Comparison of ENCODE assay signal across 8 mouse cellular contexts in the genomic region with DNA sequence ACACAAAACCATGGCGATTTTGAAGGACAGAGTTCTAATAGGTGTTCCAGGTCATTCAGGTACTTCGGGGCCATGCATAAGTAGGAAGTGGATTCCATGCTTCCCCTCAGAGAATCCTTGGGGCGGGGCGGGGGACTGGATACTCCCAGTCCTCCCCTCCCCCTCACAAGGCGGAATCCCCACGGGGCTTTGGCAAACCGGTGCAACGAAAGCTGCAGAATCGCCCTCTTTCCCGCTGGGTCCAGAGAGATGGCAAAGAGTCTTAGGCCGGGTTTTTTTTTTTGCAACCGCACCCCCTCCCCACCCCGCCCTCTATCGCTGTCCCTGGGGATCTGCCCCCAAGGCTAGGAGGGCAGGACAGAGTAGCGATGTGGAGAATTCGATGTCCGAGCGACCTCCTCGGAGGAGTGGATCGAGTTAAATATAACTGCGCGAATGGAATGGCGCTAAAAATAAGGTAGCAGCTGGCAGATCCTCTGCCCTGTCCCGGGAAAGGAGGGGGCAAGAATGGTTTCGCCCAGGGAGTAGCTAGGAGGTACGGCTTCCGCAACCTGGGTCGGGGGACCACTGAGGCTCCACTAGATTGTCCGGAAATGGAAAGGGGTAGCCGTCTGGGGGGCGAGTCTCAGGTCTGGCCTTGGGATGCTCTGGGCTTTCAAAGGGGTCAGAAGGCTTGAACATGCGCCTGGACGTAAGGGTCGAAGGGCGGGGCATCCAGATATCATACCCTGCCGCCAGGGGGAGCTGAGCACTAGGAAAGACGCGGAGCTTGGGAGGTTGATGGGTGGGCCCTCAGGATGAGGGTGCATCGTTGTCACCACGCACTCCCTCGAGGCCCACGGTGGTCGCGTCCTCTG. TPM values are rescaled to one million over a fixed set of nuclear protein-coding genes. Genes with fewer than 3 reads are reported as not detected.
DNase-seq lines count a peak whose midpoint lies in the region; ATAC-seq lines count a peak whose summit lies in the region.

No protein-coding gene starts in this region.

- 3% methylated on average over 44 of the region's 44 CpGs for WGBS in hindbrain, embryonic 11.5 days
- 2% methylated on average over 44 of the region's 44 CpGs for WGBS in midbrain, embryonic 14.5 days

- H3K36me3 ChIP-seq in hindbrain, embryonic 11.5 days (ENCODE audit: control insufficient read depth, insufficient read depth, low read length), result no peaks in the 10 kb centered on the region
- no peaks in the 10 kb centered on the region for H3K36me3 ChIP-seq in midbrain, embryonic 14.5 days (ENCODE audit: control insufficient read depth, insufficient read depth, low read length)

- ATAC-seq in hindbrain, embryonic 11.5 days (ENCODE audit: low FRiP score), result peak; percentile 41; the same call in 1 of the 2 replicates
- ATAC-seq in midbrain, embryonic 14.5 days (ENCODE audit: low FRiP score, low TSS enrichment), result no peak

- peaks cover 78% of the 10 kb centered on the region for H3K27me3 ChIP-seq in hindbrain, embryonic 11.5 days (ENCODE audit: control insufficient read depth, insufficient read depth, low read length)
- peaks cover 88% of the 10 kb centered on the region for H3K27me3 ChIP-seq in midbrain, embryonic 14.5 days (ENCODE audit: control insufficient read depth, insufficient read depth, low read length)

- no peak overlapping the region for H3K4me3 ChIP-seq in hindbrain, embryonic 11.5 days (ENCODE audit: low read depth, low read length)
- H3K4me3 ChIP-seq in midbrain, embryonic 14.5 days (replicated peaks; ENCODE audit: low read depth, low read length), result no peak overlapping the region

- no peak overlapping the region for H3K27ac ChIP-seq in hindbrain, embryonic 11.5 days (ENCODE audit: low read depth, low read length)
- no peak overlapping the region for H3K27ac ChIP-seq in midbrain, embryonic 14.5 days (replicated peaks; ENCODE audit: low read depth, low read length)

- no peak overlapping the region for H3K9ac ChIP-seq in hindbrain, embryonic 11.5 days (ENCODE audit: low read depth, low read length)
- H3K9ac ChIP-seq in midbrain, embryonic 14.5 days (replicated peaks; ENCODE audit: low read length), result no peak overlapping the region

- H3K4me1 ChIP-seq in hindbrain, embryonic 11.5 days (replicated peaks; ENCODE audit: control insufficient read depth, insufficient read depth, low read length), result no peaks in the 10 kb centered on the region; the same call in 1 of the 2 replicates
- 0 out of 2 replicates have a peak, but pooled peaks cover 2% of the 10 kb centered on the region for H3K4me1 ChIP-seq in midbrain, embryonic 14.5 days (ENCODE audit: control insufficient read depth, insufficient read depth, low read length)

- peak; percentile 12 for DNase-seq in adrenal gland, postnatal 25 days
- no peak for DNase-seq in adrenal gland, postnatal 4 days (ENCODE audit: low spot score in 2 of 2)
- peak; percentile 17 for DNase-seq in lung, postnatal 36 days
- DNase-seq in lung, postnatal 4 days, result no peak
- peak; percentile 57 for DNase-seq in hindbrain, embryonic 11.5 days (ENCODE audit: low spot score)
- peak; percentile 39 for DNase-seq in midbrain, embryonic 14.5 days
- no peak for DNase-seq in B cell, adult 2 months
- DNase-seq in right cerebral cortex, postnatal 4 days, result no peak

- no peaks in the 10 kb centered on the region for H3K9me3 ChIP-seq in hindbrain, embryonic 11.5 days (ENCODE audit: control insufficient read depth, low read length)
- no peaks in the 10 kb centered on the region for H3K9me3 ChIP-seq in midbrain, embryonic 14.5 days (ENCODE audit: control insufficient read depth, low read length)

- H3K4me2 ChIP-seq in hindbrain, embryonic 11.5 days (replicated peaks; ENCODE audit: low read depth, low read length), result no peak overlapping the region
- no peak overlapping the region for H3K4me2 ChIP-seq in midbrain, embryonic 14.5 days (ENCODE audit: low read length)

RNA-seq across cellular contexts. Expression of a gene that starts 5.8 kb away (rescaled TPM):
- 0.49 and 1.0 TPM in 2 replicates for total RNA-seq in adrenal gland, postnatal 25 days (2021)
- 1 to 10 TPM; 4.2 to 4.5 TPM for total RNA-seq in adrenal gland, postnatal 4 days (2021)
- 2.2 and 2.5 TPM in 2 replicates for polyA plus RNA-seq in hindbrain, embryonic 11.5 days (2014; fragmentation: Nextera tagmentation; extraction: Ambion mirVana)
- polyA plus RNA-seq in midbrain, embryonic 14.5 days (2014; fragmentation: Nextera tagmentation; extraction: Ambion mirVana), result 0.14 and 0.15 TPM in 2 replicates

Comparison
In these comparisons a context has a peak if more than half of its experiments do, and no peak if none do; other contexts are left out.
1. DNase-seq: peak in adrenal gland, postnatal 25 days (single experiment), lung, postnatal 36 days (single experiment), hindbrain, embryonic 11.5 days (single experiment) and midbrain, embryonic 14.5 days (single experiment); none in adrenal gland, postnatal 4 days (0 of 2), lung, postnatal 4 days (0 of 2), B cell, adult 2 months (0 of 2) and right cerebral cortex, postnatal 4 days (single experiment).